Mouse (Mus musculus) hindbrain, postnatal 0 days (tissue): ENCODE data around the gene Pacsin3. TPM values are rescaled to one million over a fixed set of nuclear protein-coding genes. Genes with fewer than 3 reads are reported as not detected.

ENCODE experiments used
- ATAC-seq: fragments of 200-750 bp; cut with Nextera tagmentation; 2 replicates; pipeline ENCODE4 v1.8.0; 2017; ENCODE audit warnings: mild to moderate bottlenecking, moderate TSS enrichment, moderate library complexity
- DNase-seq: peaks from one replicate; pipeline ENCODE4 v3.0.0-alpha.2; 2015; ENCODE audit warnings: low spot score
- H3K27ac ChIP-seq: fragments of 300-500 bp; sonication (generic); 2 replicates; pipeline ENCODE4 v1.5.1; 2014; ENCODE audit warnings: mild to moderate bottlenecking
- H3K27me3 ChIP-seq: fragments of 300-500 bp; sonication (generic); 2 replicates; pipeline ENCODE4 v1.6.1; 2014; ENCODE audit warnings: low read length, mixed read lengths; ENCODE audit not compliant: insufficient read depth
- H3K36me3 ChIP-seq: fragments of 300-500 bp; sonication (generic); 2 replicates; pipeline ENCODE4 v1.6.1; 2014; ENCODE audit warnings: low read length, mixed read lengths; ENCODE audit not compliant: insufficient read depth
- H3K4me1 ChIP-seq: fragments of 300-500 bp; sonication (generic); 2 replicates; pipeline ENCODE4 v1.6.1; 2014; ENCODE audit warnings: antibody characterized with exemption, low read length, mixed read lengths; ENCODE audit not compliant: insufficient read depth
- H3K4me2 ChIP-seq: fragments of 300-500 bp; sonication (generic); 2 replicates; pipeline ENCODE4 v1.6.1; 2014; ENCODE audit warnings: low read depth, mild to moderate bottlenecking, low read length, moderate library complexity, mixed read lengths
- H3K4me3 ChIP-seq: fragments of 300-500 bp; sonication (generic); 2 replicates; pipeline ENCODE4 v1.5.1; 2014; ENCODE audit warnings: low read length
- H3K9ac ChIP-seq: fragments of 300-500 bp; sonication (generic); replicated peaks from 2 replicates; pipeline ENCODE4 v1.6.1; 2014; ENCODE audit warnings: mild to moderate bottlenecking, low read length, moderate library complexity, mixed read lengths
- H3K9me3 ChIP-seq: fragments of 300-500 bp; sonication (generic); 2 replicates; pipeline ENCODE4 v1.6.1; 2016; ENCODE audit warnings: low read length, mixed read lengths
- CTCF ChIP-seq: IDR thresholded peaks from 2 replicates; pipeline ENCODE4 v1.5.1; 2016; ENCODE audit warnings: antibody characterized with exemption, control low read depth, low read depth
- WGBS: fragments of 180-500 bp; shearing (Covaris S2); extraction: QIAGEN DNeasy Blood & Tissue Kit; methylation state at CpG from one replicate; pipeline ENCODE4 v1.1.7; 2014; 5-methylcytosine and 5-hydroxymethylcytosine counted together
- polyA plus RNA-seq: library from polyadenylated mRNA; unstranded; fragments of >200 nt; fragmentation: Nextera tagmentation; extraction: Ambion mirVana; gene quantifications from 2 replicates; pipeline ENCODE4 v1.2.1, GENCODE M21; 2015
- total RNA-seq: library from RNA; depleted of rRNA; stranded (reverse); fragments of >200 nt; gene quantifications from 2 replicates; pipeline ENCODE4 v1.2.3, GENCODE M21; 2014

The Pacsin3 gene
- total and polyA plus RNA-seq, 2 experiments from 2014 or later = 16.3 to 26.0 TPM

DNA sequence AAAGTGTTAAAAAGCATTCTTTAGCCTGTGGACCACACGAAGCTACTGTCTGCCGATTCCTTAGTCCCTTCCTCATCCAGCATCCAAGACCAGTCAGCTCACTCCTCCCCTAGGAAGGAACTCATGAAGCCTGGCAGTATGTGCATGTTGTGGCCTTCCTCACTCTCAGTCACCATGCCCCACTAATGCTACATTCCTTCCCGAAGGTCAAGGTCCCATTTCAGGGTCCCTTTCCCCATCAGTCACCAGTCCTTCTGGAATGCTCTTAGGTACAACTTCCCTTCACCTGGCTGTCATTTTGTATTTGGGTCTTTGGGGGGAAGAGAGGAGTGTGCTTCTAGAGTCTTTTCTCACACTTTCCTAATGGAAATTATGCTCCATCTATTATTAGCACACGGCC is 3.8 kb upstream of the Pacsin3 start:
- Histone ChIP-seq H3K4me1 (peaks cover 6% of the 10 kb centered on the region), H3K36me3 (no peaks in the 10 kb centered on the region), H3K9ac (no peak overlapping the region), H3K27me3 (peaks cover 4% of the 10 kb centered on the region; the same call in 1 of the 2 replicates), H3K27ac (no peak overlapping the region), H3K9me3 (no peaks in the 10 kb centered on the region), H3K4me3 (no peak overlapping the region), H3K4me2 (no peak overlapping the region)
- no peak for ATAC-seq
- WGBS = 77% methylated on average over 4 of the region's 4 CpGs
- no peak for TF ChIP-seq CTCF
- no peak for DNase-seq

DNA sequence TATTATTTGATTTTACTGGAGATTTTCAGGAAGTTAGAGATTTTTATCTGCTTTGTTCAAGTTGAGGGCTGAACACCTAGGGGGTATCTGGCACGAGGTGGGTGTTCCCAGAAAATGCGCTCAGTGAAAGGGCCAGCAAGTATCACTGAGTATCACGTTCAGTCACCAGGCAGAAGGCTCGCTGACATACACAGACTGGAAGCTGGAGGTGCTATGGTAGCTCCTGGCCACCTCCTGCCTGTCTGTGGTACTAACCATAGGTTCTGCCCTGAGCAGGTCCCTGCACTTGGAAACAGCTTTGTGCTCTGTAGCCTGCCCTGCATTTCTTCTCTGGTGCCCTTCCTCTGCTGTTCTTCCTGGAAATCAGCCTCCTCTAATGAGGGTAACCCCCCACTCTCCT is 3.2 kb upstream of the Pacsin3 start:
- TF ChIP-seq CTCF = no peak
- no peak for ATAC-seq
- no peaks in the 10 kb centered on the region for H3K36me3 ChIP-seq
- no peak for DNase-seq
- peaks cover 4% of the 10 kb centered on the region; the same call in 1 of the 2 replicates for H3K27me3 ChIP-seq
- WGBS = 69% methylated on average over 4 of the region's 4 CpGs
- no peak overlapping the region for H3K4me3 ChIP-seq
- no peaks in the 10 kb centered on the region for H3K9me3 ChIP-seq
- no peak overlapping the region for H3K9ac ChIP-seq
- no peak overlapping the region for H3K27ac ChIP-seq
- no peak overlapping the region for H3K4me2 ChIP-seq
- H3K4me1 ChIP-seq = peaks cover 6% of the 10 kb centered on the region

DNA sequence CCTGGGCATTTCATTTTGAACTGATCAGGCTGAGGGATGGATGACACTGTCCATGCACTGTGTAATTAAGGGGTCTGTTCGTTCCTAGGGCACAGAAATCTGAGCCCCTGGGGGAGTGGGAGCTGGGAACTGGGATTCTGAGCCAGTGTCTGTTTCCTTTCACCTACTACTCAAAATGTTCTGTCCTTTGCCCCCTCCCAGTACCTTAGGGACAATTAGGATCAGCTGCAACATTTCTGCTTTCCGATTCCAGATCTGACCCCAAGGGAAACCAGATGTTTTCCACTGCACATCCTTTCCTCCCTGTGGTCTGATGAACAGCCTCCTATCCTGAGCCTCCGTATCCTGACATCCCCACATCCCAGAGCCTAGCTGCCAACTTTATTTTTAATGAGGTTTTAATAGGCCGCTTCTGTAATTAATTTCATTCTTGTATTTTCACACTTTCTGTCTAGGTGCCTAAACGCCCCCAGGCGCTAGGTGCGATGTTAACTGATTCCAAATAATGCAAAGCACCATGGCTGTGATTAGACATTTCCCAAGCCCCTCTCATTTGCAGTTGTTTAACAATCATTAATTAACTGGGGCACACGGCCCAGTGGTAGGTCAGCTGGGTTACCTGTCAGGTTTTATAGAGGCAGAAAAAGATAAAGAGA is 901 bp upstream of the Pacsin3 start:
- H3K4me3 ChIP-seq = no peak overlapping the region
- DNase-seq = peak; percentile 26
- H3K4me2 ChIP-seq = peak overlapping the region; percentile 94; the same call in 1 of the 2 replicates
- H3K27ac ChIP-seq = no peak overlapping the region
- no peak for TF ChIP-seq CTCF
- H3K9me3 ChIP-seq = no peaks in the 10 kb centered on the region
- no peak for ATAC-seq
- H3K9ac ChIP-seq = no peak overlapping the region
- WGBS = 40% methylated on average over 8 of the region's 8 CpGs
- no peaks in the 10 kb centered on the region for H3K36me3 ChIP-seq
- H3K27me3 ChIP-seq = peaks cover 4% of the 10 kb centered on the region; the same call in 1 of the 2 replicates
- H3K4me1 ChIP-seq = peaks cover 6% of the 10 kb centered on the region

DNA sequence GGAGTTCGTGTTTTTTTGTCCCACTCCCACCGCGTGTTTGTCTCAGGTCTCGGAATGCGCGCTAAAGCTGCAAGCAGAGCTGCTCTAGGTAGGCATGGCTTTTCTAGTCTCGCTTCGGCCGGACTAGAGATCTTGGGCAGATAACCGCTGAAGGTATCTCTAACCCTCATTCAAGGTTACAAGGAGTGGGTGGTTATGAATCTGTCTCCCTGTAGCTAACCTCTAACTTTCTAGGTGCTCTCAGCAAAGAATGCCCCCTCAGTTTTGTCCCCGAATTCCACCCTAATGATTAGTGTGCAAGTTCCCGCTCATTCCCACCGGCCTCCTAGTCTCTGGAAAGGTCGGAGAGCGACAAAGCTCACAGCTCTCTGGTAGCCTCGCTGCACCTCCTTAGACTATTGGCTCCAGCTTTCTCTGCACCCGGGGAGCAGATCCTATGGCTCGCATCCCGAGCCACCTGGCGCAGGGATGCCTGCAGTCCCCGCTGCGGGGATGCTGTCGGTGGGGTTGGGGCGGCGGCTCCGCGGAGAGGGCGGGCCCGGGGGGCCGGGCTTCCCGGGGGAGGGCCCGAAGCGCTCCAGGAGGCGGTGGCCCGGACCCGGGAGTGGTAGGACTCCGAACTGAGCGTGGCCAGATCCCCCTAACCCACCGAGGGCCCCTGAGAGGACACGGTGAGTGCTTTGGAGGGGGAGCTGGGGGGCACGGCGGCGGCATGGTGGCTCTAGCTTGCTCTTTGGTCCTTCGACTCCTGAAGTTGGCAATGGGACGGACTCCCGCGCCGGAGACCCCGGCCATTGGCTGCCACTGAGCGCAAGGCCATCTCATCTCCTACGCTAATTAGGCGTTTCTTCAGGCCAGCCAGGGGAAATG is 737 bp downstream of the Pacsin3 start:
- Histone ChIP-seq H3K36me3 (no peaks in the 10 kb centered on the region), H3K27me3 (peaks cover 4% of the 10 kb centered on the region; the same call in 1 of the 2 replicates), H3K9ac (peak overlapping the region; percentile 53), H3K4me1 (peaks cover 6% of the 10 kb centered on the region), H3K9me3 (no peaks in the 10 kb centered on the region), H3K27ac (peak overlapping the region; percentile 76; the same call in 1 of the 2 replicates), H3K4me2 (peak overlapping the region; percentile 94), H3K4me3 (peak overlapping the region; percentile 54)
- under 1% methylated on average over 50 of the region's 52 CpGs for WGBS
- ATAC-seq = peak; percentile 39; the same call in 1 of the 2 replicates
- no peak for TF ChIP-seq CTCF
- DNase-seq = peak; percentile 39

DNA sequence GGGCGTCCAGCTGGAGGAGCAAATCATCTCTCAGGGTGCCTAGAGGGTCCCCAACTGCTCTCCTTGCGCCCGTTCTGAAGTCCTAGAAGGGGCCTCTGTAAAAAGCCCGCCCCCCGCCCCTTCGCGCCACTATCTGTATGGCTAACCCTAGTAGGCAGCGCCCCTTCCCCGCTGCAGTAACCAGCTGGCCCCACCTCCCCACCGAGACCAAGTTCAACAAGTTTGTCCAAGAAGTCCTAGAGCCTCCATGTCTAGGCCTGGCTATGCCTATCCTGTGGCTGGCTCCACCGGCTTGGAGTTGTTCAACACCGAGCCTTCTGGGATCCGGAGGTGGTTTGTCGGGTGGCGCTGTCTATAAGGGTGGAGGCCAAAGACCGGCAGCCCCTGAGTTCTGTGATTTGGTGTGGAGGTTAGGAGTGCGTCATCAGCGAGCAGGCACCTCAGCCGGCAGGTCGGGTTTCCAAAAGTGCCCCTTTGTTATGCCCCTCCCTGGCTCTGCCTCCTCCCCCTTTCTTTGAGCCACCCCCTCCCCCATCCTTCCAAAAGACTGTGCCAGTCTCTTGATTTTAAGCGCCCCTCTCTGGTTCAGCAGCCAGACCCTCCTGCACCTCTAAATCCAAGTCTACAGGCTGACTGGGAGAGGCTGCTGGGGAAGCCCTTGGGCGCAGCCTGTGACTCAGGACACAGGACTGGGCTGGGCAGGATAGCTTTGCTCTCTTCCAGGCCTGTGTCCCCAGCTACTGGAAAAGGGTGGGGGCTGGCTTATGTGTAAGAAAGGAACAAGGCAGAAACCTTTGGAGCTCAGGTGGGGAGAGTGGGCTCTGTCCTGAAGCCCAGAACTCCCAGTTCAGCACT is 1.6 kb downstream of the Pacsin3 start:
- Histone ChIP-seq H3K36me3 (no peaks in the 10 kb centered on the region), H3K9ac (peak overlapping the region; percentile 53), H3K27me3 (peaks cover 4% of the 10 kb centered on the region; the same call in 1 of the 2 replicates), H3K4me3 (peak overlapping the region; percentile 54), H3K9me3 (no peaks in the 10 kb centered on the region), H3K27ac (peak overlapping the region; percentile 76), H3K4me2 (peak overlapping the region; percentile 94), H3K4me1 (peaks cover 6% of the 10 kb centered on the region)
- DNase-seq (peak; percentile 68), ATAC-seq (peak; percentile 83)
- no peak for TF ChIP-seq CTCF
- 2% methylated on average over 22 of the region's 22 CpGs for WGBS

DNA sequence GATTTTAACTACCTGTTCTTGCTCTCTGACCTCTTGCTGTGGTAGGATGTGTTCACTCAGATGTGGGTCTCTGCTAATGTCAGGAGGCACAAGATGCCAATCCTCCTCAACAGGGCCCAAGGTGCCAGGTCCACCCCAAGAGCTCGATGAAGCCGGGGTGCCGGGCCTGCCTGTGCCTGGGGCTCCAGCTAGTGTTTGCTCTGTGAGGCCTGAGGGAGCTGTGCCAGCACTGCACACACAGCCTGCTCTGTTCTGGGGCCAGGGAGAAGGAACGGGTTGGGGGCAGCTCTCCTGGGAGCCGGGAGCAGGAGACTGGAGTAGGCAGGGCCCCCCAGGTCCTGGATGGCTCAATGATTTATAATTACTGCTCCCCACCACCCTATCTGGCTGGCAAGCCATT is 2.3 kb downstream of the Pacsin3 start:
- no peak for TF ChIP-seq CTCF
- Histone ChIP-seq H3K4me3 (peak overlapping the region; percentile 54), H3K9ac (peak overlapping the region; percentile 53), H3K27me3 (peaks cover 4% of the 10 kb centered on the region; the same call in 1 of the 2 replicates), H3K9me3 (no peaks in the 10 kb centered on the region), H3K36me3 (no peaks in the 10 kb centered on the region), H3K4me1 (peaks cover 6% of the 10 kb centered on the region), H3K4me2 (peak overlapping the region; percentile 94), H3K27ac (peak overlapping the region; percentile 76)
- DNase-seq = peak; percentile 63
- 42% methylated on average over 5 of the region's 5 CpGs for WGBS
- peak; percentile 65 for ATAC-seq
